Mouse (Mus musculus) embryonic facial prominence, embryonic 12.5 days (tissue): Measurements from ENCODE around the gene Cacul1. TPM values are rescaled to one million over a fixed set of nuclear protein-coding genes. Genes with fewer than 3 reads are reported as not detected.

Experiments
- ATAC-seq: fragments of 200-750 bp; cut with Nextera tagmentation; 2 replicates; pipeline ENCODE4 v1.8.0; 2017; ENCODE audit not compliant: insufficient number of reproducible peaks, insufficient read depth, low FRiP score, low TSS enrichment
- H3K27ac ChIP-seq: fragments of 300-500 bp; sonication (generic); 2 replicates; pipeline ENCODE4 v1.5.1; 2016; ENCODE audit warnings: mild to moderate bottlenecking
- H3K27me3 ChIP-seq: fragments of 300-500 bp; sonication (generic); 2 replicates; pipeline ENCODE4 v1.6.1; 2016; ENCODE audit warnings: mild to moderate bottlenecking, moderate library complexity
- H3K36me3 ChIP-seq: fragments of 300-500 bp; sonication (generic); 2 replicates; pipeline ENCODE4 v1.6.1; 2016; ENCODE audit warnings: mild to moderate bottlenecking
- H3K4me1 ChIP-seq: fragments of 300-500 bp; sonication (generic); 2 replicates; pipeline ENCODE4 v1.6.1; 2016
- H3K4me2 ChIP-seq: fragments of 300-500 bp; sonication (generic); replicated peaks from 2 replicates; pipeline ENCODE4 v1.6.1; 2016; ENCODE audit warnings: mild to moderate bottlenecking, moderate library complexity
- H3K4me3 ChIP-seq: fragments of 300-500 bp; sonication (generic); 2 replicates; pipeline ENCODE4 v1.5.1; 2016; ENCODE audit warnings: mild to moderate bottlenecking
- H3K9ac ChIP-seq: fragments of 300-500 bp; sonication (generic); 2 replicates; pipeline ENCODE4 v1.6.1; 2016; ENCODE audit warnings: mild to moderate bottlenecking, moderate library complexity
- H3K9me3 ChIP-seq: fragments of 300-500 bp; sonication (generic); 2 replicates; pipeline ENCODE4 v1.6.1; 2016; ENCODE audit warnings: mild to moderate bottlenecking, moderate library complexity
- WGBS: fragments of 180-500 bp; shearing (Covaris S2); methylation state at CpG from one replicate; pipeline ENCODE4 v1.1.7; 2016; 5-methylcytosine and 5-hydroxymethylcytosine counted together
- polyA plus RNA-seq: library from polyadenylated mRNA; unstranded; fragments of >200 nt; fragmentation: Nextera tagmentation; extraction: Ambion mirVana; gene quantifications from 2 replicates; pipeline ENCODE4 v1.2.1, GENCODE M21; 2016

Gene Cacul1
- polyA plus RNA-seq, 1 experiment from 2014 or later = 35.5 TPM

DNA sequence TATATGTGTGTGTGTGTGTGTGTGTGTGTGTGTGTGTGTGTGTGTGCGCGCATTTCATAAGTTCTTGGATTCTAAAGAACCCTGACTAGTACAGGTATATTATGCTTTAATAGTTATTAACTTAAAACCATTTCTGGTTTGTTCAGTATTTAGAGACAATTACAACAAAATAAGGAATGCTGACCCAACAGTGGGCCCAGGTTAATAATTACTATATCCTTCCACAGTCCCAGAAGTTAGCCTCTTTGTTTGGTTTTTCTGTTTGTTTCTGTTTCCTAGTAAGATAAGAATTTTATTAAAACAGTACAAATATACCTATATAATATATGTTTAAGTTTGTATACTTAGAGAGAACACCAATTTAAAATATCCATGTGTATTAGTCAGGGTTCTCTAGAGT, 2.4 kb upstream of the Cacul1 start:
- H3K4me3 ChIP-seq = no peak overlapping the region

GRCm38 (mm10) chr19:60581377-60582290, 809 bp upstream of the Cacul1 start:
- peak; percentile 50 for ATAC-seq
- Histone ChIP-seq H3K9me3 (no peaks in the 10 kb centered on the region), H3K9ac (peak overlapping the region; percentile 48; the same call in 1 of the 2 replicates), H3K4me1 (peaks cover 11% of the 10 kb centered on the region), H3K27ac (peak overlapping the region; percentile 93), H3K36me3 (no peaks in the 10 kb centered on the region), H3K4me2 (peak overlapping the region; percentile 78), H3K27me3 (no peaks in the 10 kb centered on the region), H3K4me3 (peak overlapping the region; percentile 96)
- WGBS = 40% methylated on average over 4 of the region's 4 CpGs

More for the DNA sequence above, 2.4 kb upstream of the Cacul1 start:
- WGBS = 100% methylated on average over 2 of the region's 2 CpGs
- no peak for ATAC-seq
- Histone ChIP-seq H3K9me3 (no peaks in the 10 kb centered on the region), H3K36me3 (no peaks in the 10 kb centered on the region), H3K4me1 (peaks cover 9% of the 10 kb centered on the region), H3K27me3 (no peaks in the 10 kb centered on the region), H3K27ac (no peak overlapping the region), H3K4me2 (no peak overlapping the region), H3K9ac (no peak overlapping the region)

DNA sequence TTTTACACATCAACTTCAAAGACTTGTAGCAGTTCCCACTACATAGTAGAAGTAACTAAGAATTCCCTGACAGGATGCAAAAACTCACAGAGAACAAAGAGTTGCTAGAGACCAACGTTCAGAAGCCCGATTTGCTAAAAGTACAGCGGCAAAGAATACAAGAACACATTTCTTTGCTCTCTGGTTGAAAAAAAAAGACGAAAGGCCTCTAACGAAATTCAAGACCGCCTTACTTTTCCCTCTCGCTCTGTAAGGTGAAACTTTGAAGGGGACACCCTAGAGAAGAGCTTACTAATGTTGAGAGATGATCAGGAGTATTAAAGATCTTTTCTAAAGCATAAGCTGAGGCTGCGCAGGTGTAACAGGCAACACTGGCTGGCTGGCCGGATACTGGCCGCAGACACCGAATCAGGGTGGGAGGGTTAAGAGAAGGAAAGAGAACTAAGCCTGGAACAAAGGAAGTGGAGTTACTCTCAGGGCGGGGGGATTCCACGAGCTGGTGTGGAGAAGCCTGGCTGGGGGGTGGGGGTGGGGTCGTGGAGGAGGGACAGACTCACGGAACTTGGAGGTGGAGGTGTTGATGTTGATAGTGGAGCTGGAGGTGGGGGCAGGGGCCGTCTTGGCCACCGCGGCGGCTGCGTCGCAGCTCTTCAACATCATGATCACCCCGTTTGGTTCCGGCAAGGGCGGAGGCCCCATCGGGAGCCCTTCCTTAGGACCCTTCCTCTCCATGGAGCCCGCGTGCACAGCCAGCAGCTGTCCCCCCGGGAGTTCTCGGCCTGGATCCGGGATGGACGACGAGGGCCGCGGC, 849 bp downstream of the Cacul1 start:
- Histone ChIP-seq H3K27me3 (no peaks in the 10 kb centered on the region), H3K9me3 (no peaks in the 10 kb centered on the region), H3K27ac (peak overlapping the region; percentile 93), H3K4me2 (peak overlapping the region; percentile 78), H3K36me3 (no peaks in the 10 kb centered on the region), H3K9ac (peak overlapping the region; percentile 92), H3K4me3 (peak overlapping the region; percentile 96), H3K4me1 (peaks cover 11% of the 10 kb centered on the region)
- peak; percentile 62; the same call in 1 of the 2 replicates for ATAC-seq
- WGBS = under 1% methylated on average over 30 of the region's 34 CpGs

- Histone ChIP-seq H3K27me3 (no peaks in the 10 kb centered on the region), H3K27ac (no peak overlapping the region), H3K36me3 (no peaks in the 10 kb centered on the region; the same call in 1 of the 2 replicates), H3K4me1 (peaks cover 11% of the 10 kb centered on the region), H3K4me3 (no peak overlapping the region), H3K4me2 (no peak overlapping the region), H3K9ac (no peak overlapping the region), H3K9me3 (no peaks in the 10 kb centered on the region)
- no peak for ATAC-seq
- 85% methylated on average over 1 of the region's 1 CpGs for WGBS
These were observed 4.1 kb downstream of the Cacul1 start for GRCm38 (mm10) chr19:60576741-60577140.

GRCm38 (mm10) chr19:60560497-60560896, 20.3 kb downstream of the Cacul1 start:
- H3K9ac ChIP-seq = no peak overlapping the region
- H3K27ac ChIP-seq = no peak overlapping the region
- H3K36me3 ChIP-seq = peaks cover 13% of the 10 kb centered on the region
- no peak overlapping the region for H3K4me2 ChIP-seq
- no peaks in the 10 kb centered on the region for H3K27me3 ChIP-seq
- no peak for ATAC-seq
- no peaks in the 10 kb centered on the region for H3K9me3 ChIP-seq
- no peak overlapping the region for H3K4me3 ChIP-seq
- no peaks in the 10 kb centered on the region for H3K4me1 ChIP-seq

DNA sequence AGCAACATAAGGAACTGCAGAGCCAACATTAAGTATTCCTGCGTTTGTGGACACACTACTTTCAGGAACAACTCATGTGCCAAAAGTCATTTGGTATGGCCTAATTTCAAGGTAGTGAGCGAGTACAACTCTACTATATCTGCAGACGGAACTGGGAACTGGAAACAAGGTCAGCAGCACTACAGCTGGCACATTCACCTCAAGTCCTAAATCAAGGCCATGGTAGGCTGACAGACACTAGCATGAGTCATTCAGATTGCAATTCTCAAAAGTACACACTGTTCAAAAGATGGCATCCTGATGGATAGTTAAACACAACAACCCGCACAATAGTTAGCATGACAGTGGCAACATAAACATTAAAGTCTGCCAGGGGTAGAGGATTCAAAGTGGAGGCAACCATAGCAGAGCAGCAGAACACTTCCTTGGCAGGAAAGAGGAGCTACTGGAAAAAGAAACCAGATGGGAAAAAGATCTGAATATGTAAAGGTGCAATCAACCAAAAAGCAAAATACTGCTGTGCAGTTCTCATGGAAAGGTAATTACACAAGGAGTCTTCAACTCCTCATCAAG, 25.9 kb downstream of the Cacul1 start:
- peaks cover 10% of the 10 kb centered on the region; the same call in 1 of the 2 replicates for H3K36me3 ChIP-seq
- no peaks in the 10 kb centered on the region for H3K4me1 ChIP-seq
- H3K27ac ChIP-seq = no peak overlapping the region
- no peak overlapping the region for H3K4me2 ChIP-seq
- H3K27me3 ChIP-seq = no peaks in the 10 kb centered on the region
- H3K9ac ChIP-seq = no peak overlapping the region
- WGBS = 86% methylated on average over 4 of the region's 4 CpGs
- ATAC-seq = no peak
- H3K9me3 ChIP-seq = no peaks in the 10 kb centered on the region
- H3K4me3 ChIP-seq = no peak overlapping the region

DNA sequence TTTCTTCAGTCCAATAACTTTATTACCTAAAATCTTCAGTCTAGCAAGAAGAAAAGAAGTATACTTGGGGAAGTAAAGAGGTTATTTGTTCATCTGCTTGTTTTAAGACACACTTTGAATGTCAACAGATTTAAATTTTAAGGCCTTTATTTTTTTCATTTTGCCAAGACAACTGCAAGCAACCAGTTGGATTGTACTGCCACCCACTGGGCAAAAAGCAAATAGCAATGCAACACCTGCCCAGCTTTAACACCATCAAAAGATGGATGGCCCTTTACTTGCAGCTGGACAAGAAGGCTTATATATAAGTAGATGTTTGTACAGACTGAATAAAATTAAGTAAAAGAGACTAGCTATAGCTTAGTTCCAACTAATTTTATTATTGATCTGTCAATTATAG, 27.3 kb downstream of the Cacul1 start:
- Histone ChIP-seq H3K27me3 (no peaks in the 10 kb centered on the region), H3K4me3 (no peak overlapping the region), H3K36me3 (peaks cover 10% of the 10 kb centered on the region; the same call in 1 of the 2 replicates), H3K4me2 (no peak overlapping the region), H3K27ac (no peak overlapping the region), H3K4me1 (no peaks in the 10 kb centered on the region), H3K9ac (no peak overlapping the region), H3K9me3 (no peaks in the 10 kb centered on the region)
- no peak for ATAC-seq

DNA sequence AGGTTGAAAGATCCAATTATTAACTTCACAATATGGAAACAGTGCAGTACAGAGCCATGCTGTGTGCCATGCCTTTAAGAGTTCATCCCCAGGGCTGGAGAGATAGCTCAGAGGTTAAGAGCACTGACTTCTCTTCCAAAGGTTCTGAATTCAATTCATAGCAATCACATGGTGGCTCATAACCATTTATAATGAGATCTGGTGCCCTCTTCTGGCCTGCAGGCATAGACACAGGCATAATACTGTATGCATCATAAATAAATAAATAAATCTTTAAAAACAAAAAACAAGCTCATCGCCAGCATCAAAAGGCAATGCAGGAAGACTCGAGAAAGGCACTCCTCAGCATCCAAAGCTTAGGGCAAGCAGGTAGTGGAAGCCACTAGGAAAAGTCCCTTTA, 37.5 kb downstream of the Cacul1 start:
- WGBS = 94% methylated on average over 2 of the region's 2 CpGs
- Histone ChIP-seq H3K27me3 (no peaks in the 10 kb centered on the region), H3K9ac (no peak overlapping the region), H3K36me3 (peaks cover 16% of the 10 kb centered on the region; the same call in 1 of the 2 replicates), H3K4me3 (no peak overlapping the region), H3K9me3 (no peaks in the 10 kb centered on the region), H3K4me2 (no peak overlapping the region), H3K27ac (no peak overlapping the region), H3K4me1 (no peaks in the 10 kb centered on the region)
- no peak for ATAC-seq

DNA sequence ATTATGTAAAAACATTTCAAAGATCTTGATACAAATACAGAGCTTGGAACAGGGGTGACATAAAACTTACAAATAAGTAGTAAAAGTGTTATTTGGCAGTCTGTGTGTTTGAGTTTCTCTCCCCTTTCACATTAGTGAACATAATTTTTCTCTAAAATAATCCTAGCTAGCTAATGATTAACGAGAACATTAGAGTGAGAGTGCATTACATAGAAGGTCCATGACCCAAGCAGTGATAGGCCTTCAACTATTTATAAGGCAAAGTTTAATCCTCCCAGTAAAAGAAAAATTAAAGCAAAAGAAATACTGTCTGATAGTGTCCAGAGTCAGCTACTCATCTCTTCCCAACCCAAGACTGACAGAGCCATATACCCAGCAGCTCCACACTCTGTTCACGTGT, 48.9 kb downstream of the Cacul1 start:
- no peak overlapping the region for H3K27ac ChIP-seq
- no peak overlapping the region for H3K9ac ChIP-seq
- peaks cover 15% of the 10 kb centered on the region; the same call in 1 of the 2 replicates for H3K36me3 ChIP-seq
- no peaks in the 10 kb centered on the region for H3K4me1 ChIP-seq
- H3K9me3 ChIP-seq = no peaks in the 10 kb centered on the region
- ATAC-seq = no peak
- no peak overlapping the region for H3K4me3 ChIP-seq
- 93% methylated on average over 2 of the region's 2 CpGs for WGBS
- H3K4me2 ChIP-seq = no peak overlapping the region
- H3K27me3 ChIP-seq = no peaks in the 10 kb centered on the region

- H3K9ac ChIP-seq = no peak overlapping the region
- H3K4me3 ChIP-seq = no peak overlapping the region
- H3K36me3 ChIP-seq = peaks cover 18% of the 10 kb centered on the region; the same call in 1 of the 2 replicates
- no peak overlapping the region for H3K27ac ChIP-seq
- H3K4me1 ChIP-seq = no peaks in the 10 kb centered on the region
- no peak for ATAC-seq
- no peaks in the 10 kb centered on the region for H3K27me3 ChIP-seq
- 95% methylated on average over 1 of the region's 1 CpGs for WGBS
- H3K4me2 ChIP-seq = no peak overlapping the region
- no peaks in the 10 kb centered on the region for H3K9me3 ChIP-seq
These were observed 50.7 kb downstream of the Cacul1 start for GRCm38 (mm10) chr19:60530171-60530570.

DNA sequence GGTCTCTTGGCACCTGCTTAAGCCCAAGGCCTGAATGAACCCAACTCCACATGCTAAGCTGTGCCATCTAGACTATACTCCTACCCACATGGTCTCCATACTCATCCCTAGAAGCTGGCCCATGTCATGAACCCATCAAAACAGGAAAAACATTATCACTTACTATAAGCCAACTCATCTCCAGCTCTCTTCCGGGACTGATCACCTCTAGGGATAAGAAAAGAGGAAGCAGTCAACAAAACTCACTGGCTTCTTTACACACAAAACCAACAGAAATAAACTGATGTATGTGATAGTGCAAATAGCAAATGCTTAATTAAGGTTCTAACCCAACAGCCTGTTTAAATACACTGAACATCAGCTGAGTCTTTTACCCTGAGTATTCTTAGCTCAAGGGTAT, 51.5 kb downstream of the Cacul1 start:
- H3K4me3 ChIP-seq = no peak overlapping the region

More for the DNA sequence above, 51.5 kb downstream of the Cacul1 start:
- peaks cover 25% of the 10 kb centered on the region; the same call in 1 of the 2 replicates for H3K36me3 ChIP-seq
- no peak overlapping the region for H3K9ac ChIP-seq
- no peak overlapping the region for H3K4me2 ChIP-seq
- no peak overlapping the region for H3K27ac ChIP-seq
- H3K27me3 ChIP-seq = no peaks in the 10 kb centered on the region
- H3K4me1 ChIP-seq = no peaks in the 10 kb centered on the region
- H3K9me3 ChIP-seq = no peaks in the 10 kb centered on the region
- WGBS = 97% methylated on average over 1 of the region's 1 CpGs
- ATAC-seq = no peak
